Mouse (Mus musculus): ENCODE results near the gene Taf1c. TPM values are rescaled to one million over a fixed set of nuclear protein-coding genes. Genes with fewer than 3 reads are reported as not detected.

Gene Taf1c
- 1 to 10 TPM; 4.8 to 9.1 TPM for polyA plus RNA-seq (2012; fragmentation: generic; extraction: Trizol)

DNA sequence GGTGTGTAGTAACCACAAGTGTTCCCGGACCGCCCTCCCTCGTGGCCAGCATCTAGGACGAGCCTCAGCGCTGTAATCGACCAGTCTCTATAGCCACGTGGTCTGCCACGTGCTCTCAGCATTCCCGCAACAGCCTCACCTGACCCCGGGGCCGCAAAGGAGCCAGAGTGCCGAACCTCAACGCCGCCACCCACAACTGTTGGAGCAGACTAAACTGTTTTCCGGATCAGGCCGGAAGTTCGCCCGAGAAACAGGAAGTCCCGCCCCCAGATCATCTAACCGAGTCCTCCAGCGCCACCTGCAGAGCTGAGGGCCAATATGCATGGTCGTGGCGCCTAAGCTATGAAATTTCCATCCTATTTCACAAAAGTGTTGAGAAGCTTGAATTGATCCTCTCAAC is at the start of gene Taf1c:
Gene Taf1c, minus strand, starts transcription at position 227 of the 400 bp plus-strand sequence.

DNA sequence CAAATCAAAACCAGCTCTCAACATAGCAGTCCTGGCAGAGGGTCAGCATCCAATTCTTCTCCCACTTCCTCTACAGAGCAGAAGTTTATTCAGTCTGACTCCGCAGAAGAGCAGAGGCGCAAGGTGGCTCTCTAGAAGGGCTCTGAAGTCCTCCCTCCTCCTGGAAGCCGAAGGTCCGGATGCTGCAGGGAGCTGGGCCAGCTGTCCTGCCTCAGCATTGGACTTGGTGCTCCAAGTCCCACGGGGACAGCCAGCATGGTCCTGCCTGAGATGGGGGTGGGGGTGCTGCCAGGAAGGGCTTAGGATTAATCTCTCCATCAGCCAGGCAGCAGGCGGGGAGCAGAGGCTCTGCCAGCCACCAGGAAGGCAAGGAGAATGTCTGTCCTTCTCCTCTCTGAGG is 30.4 kb upstream of the Taf1c start, which contains the start of gene Kcng4:
Gene Kcng4, minus strand, starts transcription at position 303 of the 400 bp plus-strand sequence.

DNA sequence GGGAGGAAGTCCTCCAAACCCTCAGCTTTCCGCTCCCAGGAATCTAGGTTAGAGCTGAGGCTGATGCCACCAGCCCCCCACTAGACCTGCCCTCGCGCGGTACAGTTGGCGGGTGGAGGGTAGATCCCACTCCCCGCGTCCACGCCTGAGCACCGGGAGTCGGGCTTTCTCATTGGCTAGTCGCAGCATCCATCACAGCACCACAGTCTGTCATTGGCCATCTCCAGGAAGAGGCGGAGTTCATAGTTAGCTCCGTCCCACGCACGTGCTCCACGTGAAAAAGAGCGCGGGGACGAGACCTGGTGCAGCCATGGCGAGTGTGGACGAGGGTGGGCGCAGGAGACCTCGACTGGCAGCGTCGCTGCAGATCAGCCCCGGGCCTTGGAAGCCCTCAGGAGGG is 7.4 kb upstream of the Taf1c start, which contains the start of gene Adad2:
Gene Adad2, plus strand, starts transcription at position 277 of the 400 bp plus-strand sequence.

DNA sequence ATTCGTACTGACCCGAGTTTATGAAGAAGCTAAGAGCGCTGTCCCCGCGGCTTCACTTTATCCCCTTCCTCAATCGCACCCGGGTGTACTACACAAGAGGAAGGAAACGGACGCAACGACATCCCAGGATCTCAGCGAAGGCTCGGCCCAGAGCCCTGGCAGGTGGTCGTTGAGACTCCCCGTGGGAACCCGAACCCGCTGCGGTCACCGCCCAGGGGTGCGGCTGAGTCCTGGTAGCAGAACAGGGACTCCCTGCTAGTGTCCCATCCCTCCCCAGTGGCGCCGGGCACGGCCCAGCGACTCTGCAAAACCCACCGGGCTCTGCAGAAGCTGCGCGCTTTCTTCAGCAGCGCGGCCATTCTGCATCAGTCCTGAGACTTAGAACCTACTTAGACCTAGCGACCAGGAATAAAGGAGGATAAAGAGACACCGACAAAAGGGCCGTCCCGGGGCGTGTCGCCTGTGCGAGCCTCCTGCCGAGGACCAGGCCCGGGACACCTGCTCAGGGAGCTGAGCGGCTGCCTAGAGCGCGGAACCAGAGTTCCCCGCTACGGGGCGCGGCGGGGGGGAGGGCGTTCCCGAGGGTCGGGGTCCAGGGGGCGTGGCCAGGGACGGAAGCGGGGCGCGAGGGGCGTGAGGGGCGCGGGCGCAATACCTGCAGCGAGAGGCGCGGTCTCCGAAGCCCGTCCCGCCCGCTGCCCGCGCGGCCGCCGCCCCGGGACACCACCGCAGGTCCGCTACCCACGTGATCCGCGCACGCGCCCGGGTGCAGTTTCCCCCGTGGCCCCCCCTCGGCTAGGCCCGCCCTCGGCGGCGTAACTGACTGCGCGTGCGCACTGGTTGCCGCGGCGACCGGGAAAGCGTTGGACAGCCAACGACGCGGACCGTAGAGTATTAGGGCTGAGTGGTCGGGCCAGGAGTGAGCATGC is 30.3 kb downstream of the Taf1c start, which contains the start of the genes Hsdl1 and Dnaaf1:
Gene Hsdl1, minus strand, starts transcription at position 747 of the 929 bp plus-strand sequence.
Gene Dnaaf1, plus strand, starts transcription at position 799 of the 929 bp plus-strand sequence.

DNA sequence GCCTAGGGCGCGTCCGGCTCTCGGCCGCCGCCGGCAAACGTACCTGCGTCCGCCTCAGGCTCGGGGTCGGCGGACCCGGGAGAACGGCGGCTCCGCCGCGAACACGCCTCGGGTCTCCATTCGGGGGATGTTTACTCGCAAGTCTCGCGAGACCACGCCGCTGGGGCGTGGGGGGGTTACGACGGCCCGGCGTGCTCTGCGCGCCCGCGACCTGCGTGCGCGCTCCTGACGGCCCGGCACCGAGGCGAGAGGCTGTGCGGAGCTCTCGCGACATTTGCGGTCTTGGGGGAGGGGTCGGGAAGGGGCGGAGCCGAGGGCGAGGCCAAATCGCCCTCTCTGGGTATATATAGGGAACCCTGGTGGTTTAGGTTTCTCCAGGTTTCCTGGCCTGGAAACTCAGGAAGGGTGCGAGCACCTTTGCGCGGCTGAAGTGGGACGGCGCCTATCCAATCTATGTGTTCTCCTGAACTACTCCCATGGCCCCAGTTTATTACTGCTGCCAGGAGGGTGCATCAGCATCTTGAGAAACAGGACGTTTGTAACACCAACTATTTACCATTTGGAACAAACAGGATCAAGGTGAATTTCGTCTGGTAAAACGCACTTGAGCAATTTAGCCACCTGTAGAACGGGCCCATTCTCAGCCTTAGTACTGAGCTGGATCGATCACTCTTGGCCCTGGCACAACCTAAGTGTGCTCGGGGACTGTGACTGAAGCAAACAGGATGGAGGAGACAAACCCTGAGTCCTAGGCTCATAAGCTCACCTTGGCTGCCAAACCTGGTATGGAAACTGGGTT is 46.2 kb downstream of the Taf1c start, which contains the start of gene Mbtps1:
Gene Mbtps1, minus strand, starts transcription at position 133 of the 799 bp plus-strand sequence.

Other genes with a start within 250 kb of the Taf1c start
- gene Mlycd, start 210.3 kb downstream of the Taf1c start, polyA plus RNA-seq (2012; fragmentation: generic; extraction: Trizol) = 10 to 100 TPM in 1 of 2 experiments, 1 to 10 TPM in 1; 4.3 to 16.0 TPM
- gene Osgin1, start 171.1 kb downstream of the Taf1c start, polyA plus RNA-seq (2012; fragmentation: generic; extraction: Trizol) = 10 to 100 TPM in 1 of 2 experiments, 1 to 10 TPM in 1; 6.6 to 26.9 TPM
- gene Necab2, start 158.5 kb downstream of the Taf1c start, polyA plus RNA-seq (2012; fragmentation: generic; extraction: Trizol) = under 1 TPM; 0.02 to 0.05 TPM
- gene Slc38a8, start 103.5 kb downstream of the Taf1c start, polyA plus RNA-seq (2012; fragmentation: generic; extraction: Trizol) = under 1 TPM in 1 of 2 experiments, not detected in 1; 0.07 TPM
- gene Mbtps1, start 46.5 kb downstream of the Taf1c start, polyA plus RNA-seq (2012; fragmentation: generic; extraction: Trizol) = 100 to 1,000 TPM in 1 of 2 experiments, 10 to 100 TPM in 1; 18.3 to 106 TPM
- gene Hsdl1, start 30.0 kb downstream of the Taf1c start, polyA plus RNA-seq (2012; fragmentation: generic; extraction: Trizol) = 10 to 100 TPM in 1 of 2 experiments, 1 to 10 TPM in 1; 5.9 to 13.4 TPM
- under 1 TPM; 0.02 to 0.11 TPM for gene Dnaaf1, start 30.0 kb downstream of the Taf1c start, polyA plus RNA-seq (2012; fragmentation: generic; extraction: Trizol)
- gene Adad2, start 7.5 kb upstream of the Taf1c start, polyA plus RNA-seq (2012; fragmentation: generic; extraction: Trizol) = not detected
- gene Kcng4, start 30.5 kb upstream of the Taf1c start, polyA plus RNA-seq (2012; fragmentation: generic; extraction: Trizol) = not detected
- gene Wfdc1, start 61.1 kb upstream of the Taf1c start, polyA plus RNA-seq (2012; fragmentation: generic; extraction: Trizol) = under 1 TPM; 0.02 to 0.04 TPM
- gene Atp2c2, start 94.8 kb upstream of the Taf1c start, polyA plus RNA-seq (2012; fragmentation: generic; extraction: Trizol) = under 1 TPM; 0.02 to 0.25 TPM
- 1 to 10 TPM; 5.4 to 9.2 TPM for gene Tldc1, start 173.2 kb upstream of the Taf1c start, polyA plus RNA-seq (2012; fragmentation: generic; extraction: Trizol)
- gene Cotl1, start 235.3 kb upstream of the Taf1c start, polyA plus RNA-seq (2012; fragmentation: generic; extraction: Trizol) = 100 to 1,000 TPM in 1 of 2 experiments, 10 to 100 TPM in 1; 44.9 to 128 TPM